Mouse (Mus musculus): ENCODE data around the gene Nubpl. TPM values are rescaled to one million over a fixed set of nuclear protein-coding genes. Genes with fewer than 3 reads are reported as not detected.
"Not testable (repeated sequence)": the region's sequence is repeated elsewhere in the genome, so short reads cannot be mapped to it uniquely, and the experiment has no call there.

Gene Nubpl
- 1 to 10 TPM; 5.1 to 6.4 TPM for total RNA-seq (2021)

DNA sequence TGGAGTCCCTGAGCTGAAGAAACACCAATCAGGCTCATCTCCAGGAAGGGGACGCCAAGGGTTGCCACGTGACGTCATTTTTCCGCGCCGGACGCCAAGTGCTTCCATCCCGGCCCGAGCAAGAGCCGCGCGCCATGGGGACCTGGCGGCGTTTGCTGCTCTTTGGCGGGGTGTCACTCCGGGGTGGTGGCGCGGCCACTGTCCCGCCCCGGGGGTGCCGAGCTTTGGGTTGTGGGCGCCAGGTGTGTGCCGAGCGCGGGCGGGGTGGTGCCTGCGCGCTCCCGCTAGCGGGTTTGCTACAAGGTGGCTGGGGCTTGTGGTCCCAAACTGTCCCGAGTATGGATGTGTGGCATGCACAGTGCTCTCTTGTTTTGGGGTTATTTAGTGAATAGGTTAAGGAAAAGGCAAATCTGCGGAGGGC, at the start of gene Nubpl:
TSS of gene Nubpl (plus strand) at position 88 of the 421 bp plus-strand sequence.
- intact Hi-C loops (cut with DNase I), result no loop called here
- peak; percentile 94 to 96 for DNase-seq (ENCODE audit: low spot score in 2 of 2)

DNA sequence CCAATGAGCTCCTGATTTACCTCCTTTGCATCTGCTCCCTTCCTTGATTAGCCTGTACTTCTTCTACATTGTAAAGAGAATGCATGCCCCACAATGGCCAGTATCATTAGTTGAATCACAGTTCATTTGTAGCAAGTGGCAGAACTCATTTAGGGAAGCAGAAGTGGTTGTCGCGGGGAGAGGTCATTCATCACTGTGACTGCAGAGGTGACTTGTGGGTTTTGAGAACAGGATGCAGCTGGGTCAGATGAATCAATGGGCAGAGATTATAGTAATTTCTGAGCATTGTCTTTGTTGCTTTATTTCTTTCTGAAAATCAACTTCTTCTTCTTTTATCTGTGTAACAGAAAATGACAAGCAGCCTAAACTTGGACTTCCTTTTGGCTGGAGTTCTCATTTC, 48.2 kb upstream of the Nubpl start:
- intact Hi-C loops (cut with DNase I), result no loop called here
- no peak for DNase-seq (ENCODE audit: low spot score in 2 of 2)

DNA sequence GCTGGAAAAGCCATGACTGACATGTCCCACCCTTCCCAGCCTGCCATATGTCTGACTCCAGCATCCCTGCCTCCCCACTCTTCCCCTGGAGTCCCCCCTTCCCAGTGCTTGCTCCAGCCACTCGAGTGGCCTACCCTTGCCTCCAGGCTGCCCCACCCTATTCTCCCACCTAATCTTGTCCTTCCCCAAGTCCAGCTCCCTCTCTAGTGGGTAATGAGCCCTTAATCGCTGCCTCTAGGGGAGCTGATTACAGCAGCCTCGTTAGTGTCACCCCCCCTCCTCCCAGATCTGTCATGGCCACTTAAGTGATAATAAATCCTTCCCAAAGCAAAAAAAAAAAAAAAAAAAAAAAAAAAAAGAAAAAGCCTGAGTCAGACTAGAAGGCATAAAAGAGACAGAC, 18.2 kb upstream of the Nubpl start:
- DNase-seq (ENCODE audit: low spot score in 2 of 2); intact Hi-C loops (cut with DNase I): not testable (repeated sequence)

DNA sequence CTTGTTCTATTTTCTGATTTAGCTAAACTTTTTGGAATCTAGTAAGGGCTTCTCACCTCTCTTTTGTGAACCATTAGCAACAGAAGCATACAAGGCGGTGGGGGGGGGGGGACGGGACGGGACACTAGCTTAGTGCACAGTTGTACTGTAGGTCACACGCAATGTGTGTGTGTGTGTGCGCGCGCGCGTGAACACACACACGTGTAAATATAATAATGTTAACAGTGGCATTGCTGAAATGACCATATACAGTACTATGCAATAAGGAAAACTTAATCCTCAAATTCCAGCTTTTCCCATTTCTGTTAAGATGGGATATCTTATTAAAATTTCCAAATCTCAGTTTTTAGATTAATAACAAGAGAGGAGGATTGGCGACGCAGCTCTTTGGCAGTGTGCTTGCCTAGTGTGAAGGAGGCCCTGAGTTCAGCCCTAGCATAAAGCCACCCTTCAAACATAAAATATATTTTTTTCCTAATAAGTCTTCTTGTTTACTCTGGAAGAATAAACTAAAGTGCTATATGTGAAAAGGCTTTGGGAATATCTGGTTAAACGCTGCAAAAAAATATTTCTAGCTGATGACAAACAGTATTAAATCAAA, 388 bp upstream of the Nubpl start:
- no peak for DNase-seq (ENCODE audit: low spot score in 2 of 2)
- intact Hi-C loops (cut with DNase I), result no loop called here

DNA sequence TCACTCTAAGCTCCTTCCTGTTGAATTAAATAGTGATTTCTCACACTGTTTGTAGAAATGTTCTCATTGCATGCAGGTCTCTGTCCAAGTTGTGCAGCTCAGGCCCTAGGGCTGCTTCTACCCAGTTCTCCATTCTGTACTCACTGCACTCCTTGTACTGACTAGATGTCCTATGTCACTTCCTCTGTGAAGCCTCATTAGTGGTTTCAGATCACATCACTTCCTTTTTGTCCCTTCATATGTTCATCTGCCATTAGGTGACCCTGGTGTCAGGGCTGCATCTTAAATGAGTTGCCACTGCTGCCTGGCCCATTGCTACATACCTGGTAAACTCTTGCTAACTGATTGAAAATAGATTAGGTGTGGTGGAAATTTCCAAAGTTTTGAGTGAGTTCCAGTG, 22.7 kb downstream of the Nubpl start:
- intact Hi-C loops (cut with DNase I), result no loop called here
- DNase-seq (ENCODE audit: low spot score in 2 of 2), result no peak

DNA sequence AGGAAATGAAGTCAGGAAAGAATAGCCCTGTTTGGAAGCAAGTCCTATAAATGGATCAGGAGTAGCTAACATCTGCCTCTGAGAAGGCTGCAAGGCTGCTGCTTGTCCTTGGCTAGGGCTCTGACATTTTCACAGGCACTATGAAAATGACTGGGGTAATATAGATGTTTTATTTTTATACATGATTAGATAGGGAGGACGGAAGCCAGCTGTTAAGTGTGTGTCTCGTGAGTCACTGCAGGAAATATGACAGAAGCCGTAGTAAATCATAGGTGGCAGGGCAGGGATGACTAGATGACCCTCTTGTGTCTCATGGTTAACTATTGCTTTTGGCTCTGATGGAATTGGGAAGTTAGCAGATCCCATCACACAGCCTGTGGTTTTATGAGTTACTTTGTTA, 28.9 kb downstream of the Nubpl start:
- intact Hi-C loops (cut with DNase I), result no loop called here
- peak in 1 of 2 experiments; percentile 31 for DNase-seq (ENCODE audit: low spot score in 2 of 2)

DNA sequence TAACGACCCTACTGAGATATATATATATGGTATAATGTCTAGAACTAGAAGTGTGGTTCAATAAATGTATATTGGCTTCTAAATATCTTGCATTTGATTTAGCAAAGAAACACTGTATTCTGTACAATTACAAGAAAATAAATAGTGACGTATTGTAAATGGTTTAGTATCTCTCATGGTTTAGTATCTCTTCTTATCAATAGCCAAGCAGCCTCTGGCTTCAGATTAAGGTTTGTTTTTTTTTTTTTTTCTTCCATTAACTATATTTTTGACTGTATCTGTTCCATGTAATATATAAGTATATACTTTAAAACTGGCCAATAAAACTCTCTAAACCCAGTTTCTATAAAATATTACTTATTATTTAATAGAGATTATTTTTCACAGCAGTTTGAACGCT, 31.5 kb downstream of the Nubpl start:
- intact Hi-C loops (cut with DNase I), result no loop called here

DNA sequence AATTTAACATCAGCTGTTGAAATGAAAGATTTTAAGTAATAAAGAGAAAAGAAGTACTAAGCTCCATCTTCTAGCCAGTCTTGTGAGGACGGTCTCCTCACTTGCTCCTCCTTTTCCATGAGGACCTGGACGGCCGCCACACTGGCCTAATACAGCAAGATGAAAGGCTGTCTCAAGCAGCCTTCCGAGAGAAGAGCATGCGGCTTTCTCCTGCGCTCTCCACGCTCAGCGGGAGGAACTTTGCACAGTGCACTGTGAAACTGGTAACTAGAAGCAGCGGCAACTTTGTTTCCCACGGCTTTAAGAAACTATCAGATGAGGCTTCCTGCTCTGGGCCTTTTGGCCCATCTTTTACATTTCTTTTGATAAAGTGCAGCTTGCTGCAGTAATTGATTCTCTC, 34.7 kb downstream of the Nubpl start:
- DNase-seq (ENCODE audit: low spot score in 2 of 2), result no peak
- intact Hi-C loops (cut with DNase I), result no loop called here

More for the DNA sequence above, 31.5 kb downstream of the Nubpl start:
- no peak for DNase-seq (ENCODE audit: low spot score in 2 of 2)

DNA sequence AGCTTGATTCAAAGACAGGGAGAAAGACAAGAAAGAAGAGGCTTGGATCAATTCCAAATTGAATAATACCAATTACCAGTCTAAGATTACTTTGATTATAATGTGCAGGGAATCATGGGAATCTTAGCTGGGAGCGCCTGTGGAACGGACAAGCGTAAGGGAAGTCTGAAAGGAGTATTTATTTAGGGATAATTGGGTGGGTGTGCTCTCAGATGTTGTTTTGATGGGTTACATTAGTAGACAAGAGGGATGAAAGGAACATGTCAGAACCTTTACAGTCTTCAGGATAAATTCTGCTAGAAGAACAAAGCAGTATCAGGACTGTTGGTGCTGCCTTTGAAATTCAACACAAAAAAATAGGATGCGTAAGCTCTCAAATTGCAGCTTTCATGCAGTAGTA, 40.8 kb downstream of the Nubpl start:
- intact Hi-C loops (cut with DNase I), result no loop called here
- DNase-seq (ENCODE audit: low spot score in 2 of 2), result no peak

DNA sequence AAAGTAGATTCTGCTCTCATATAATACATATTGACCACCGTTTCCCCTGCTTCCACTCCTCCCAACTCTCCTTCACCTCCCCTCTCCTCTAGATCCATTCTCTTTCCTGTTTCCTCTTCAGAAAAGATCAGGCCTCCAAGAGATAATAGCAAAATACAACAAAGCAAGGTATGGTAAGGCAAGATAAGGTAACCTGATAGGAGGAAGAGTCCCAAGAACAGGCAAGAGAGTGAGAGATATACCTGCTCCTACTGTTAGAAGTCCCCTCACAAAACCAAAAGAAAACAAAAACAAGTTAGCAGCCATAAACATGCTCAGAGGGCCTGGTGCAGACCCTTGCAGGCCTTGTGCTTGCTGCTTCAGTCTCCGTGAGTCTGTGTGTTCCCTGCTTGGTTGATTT, 49.1 kb downstream of the Nubpl start:
- no peak for DNase-seq (ENCODE audit: low spot score in 2 of 2)
- intact Hi-C loops (cut with DNase I), result no loop called here

DNA sequence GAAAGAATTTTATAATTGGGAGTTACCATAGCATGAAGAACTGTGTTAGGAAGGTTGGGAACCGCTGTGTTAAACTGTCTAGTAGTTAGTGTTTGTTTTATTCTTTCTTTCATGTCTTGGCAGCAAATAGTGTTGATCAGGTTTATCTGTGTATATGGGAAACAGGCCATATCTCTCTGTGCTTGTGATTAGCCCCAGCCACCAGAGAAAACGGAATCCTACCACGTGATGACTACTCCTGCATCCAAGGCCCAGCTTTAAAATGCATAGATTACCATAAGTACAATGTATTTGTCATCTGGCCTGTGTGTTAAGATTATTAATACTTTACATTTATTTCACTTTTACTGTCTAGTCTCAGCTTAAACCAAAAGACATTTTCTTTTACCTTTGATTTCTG, 51.9 kb downstream of the Nubpl start:
- intact Hi-C loops (cut with DNase I), result no loop called here
- no peak for DNase-seq (ENCODE audit: low spot score in 2 of 2)

DNA sequence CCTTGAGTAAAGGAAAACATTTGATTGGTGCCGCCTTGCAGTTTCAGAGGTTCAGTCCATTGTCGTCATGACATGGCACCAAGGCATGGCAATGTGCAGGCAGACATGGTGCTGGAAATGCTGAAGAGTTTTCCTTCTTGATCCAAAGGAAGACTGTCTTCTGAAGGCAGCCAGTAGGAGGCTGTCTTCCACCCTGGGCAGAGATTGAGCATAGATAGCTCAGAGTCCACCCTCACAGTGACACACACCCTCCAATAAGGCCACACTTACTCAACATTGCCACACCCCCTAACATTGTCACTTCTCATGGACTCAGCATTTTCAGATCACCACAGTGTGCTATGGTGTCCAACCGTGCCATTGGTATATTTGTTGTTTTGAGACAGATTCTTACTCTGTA, 54.5 kb downstream of the Nubpl start:
- intact Hi-C loops (cut with DNase I), result no loop called here

DNA sequence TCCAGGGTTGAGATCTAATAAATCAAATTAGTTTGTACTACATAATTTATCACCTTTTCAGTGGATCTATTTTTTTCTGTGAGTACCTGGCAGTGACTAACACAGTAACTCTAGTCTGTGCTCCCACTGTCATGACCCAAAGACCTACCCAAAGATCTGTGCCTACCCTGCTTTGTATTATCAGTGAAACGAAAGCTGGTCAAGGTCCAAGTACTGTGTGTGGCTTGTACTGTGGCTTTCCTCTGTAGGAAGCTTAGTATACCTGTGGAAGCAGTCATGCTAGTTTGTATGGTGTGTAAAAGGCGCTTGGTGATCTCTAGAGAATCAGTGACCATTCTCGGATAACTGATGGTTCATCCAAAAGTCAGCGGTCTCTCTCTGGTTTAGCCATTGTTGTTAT, 57.4 kb downstream of the Nubpl start:
- intact Hi-C loops (cut with DNase I), result no loop called here
- no peak for DNase-seq (ENCODE audit: low spot score in 2 of 2)

More for the DNA sequence above, 54.5 kb downstream of the Nubpl start:
- no peak for DNase-seq (ENCODE audit: low spot score in 2 of 2)

DNA sequence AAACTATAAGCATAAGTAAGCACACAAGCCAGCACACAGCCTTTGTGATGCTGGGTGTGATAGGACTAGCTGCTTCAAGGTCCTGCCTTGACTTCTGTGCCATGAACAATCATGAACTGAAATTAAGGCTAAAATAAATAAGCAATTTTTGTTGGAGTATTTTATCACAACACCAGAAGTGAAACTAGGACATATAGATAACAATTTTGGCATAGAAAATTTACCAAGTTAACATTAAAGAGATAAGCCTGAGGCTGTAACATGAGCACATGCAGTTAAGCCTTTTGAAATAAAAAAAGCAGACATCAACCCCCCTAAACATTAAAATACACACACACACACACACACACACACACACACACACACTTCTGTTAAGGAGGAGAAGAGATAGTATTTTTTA, 66.9 kb downstream of the Nubpl start:
- DNase-seq (ENCODE audit: low spot score in 2 of 2), result no peak
- intact Hi-C loops (cut with DNase I), result no loop called here

DNA sequence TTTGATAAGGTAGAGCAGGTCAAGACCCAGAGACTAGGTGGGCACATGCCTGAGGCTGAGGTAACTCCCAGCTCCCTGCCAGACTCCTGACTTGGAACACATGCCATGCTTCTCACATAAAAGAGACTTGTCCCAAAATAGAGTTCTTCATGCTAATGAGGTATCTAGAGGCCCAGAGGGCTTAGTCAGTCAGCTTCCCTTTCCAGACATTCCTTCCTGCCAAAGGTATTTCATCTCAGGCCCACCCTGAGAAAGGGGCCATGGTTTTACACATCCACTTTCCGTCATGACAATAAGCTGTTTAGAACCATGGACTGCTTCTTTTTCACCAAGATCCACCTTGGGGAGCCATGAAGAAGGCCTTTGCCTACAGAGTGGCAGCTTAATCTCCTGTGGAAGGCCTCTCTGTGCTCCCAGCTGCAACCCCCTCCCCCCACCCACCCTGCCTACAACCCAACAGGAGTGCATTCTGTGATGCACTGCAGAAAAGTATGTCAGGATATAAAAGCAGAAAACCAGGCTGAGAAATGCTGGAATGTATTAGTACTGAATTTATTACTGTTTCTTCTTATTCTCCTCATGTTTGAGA, 88.8 kb downstream of the Nubpl start:
- intact Hi-C loops (cut with DNase I), result no loop called here
- DNase-seq (ENCODE audit: low spot score in 2 of 2), result no peak

DNA sequence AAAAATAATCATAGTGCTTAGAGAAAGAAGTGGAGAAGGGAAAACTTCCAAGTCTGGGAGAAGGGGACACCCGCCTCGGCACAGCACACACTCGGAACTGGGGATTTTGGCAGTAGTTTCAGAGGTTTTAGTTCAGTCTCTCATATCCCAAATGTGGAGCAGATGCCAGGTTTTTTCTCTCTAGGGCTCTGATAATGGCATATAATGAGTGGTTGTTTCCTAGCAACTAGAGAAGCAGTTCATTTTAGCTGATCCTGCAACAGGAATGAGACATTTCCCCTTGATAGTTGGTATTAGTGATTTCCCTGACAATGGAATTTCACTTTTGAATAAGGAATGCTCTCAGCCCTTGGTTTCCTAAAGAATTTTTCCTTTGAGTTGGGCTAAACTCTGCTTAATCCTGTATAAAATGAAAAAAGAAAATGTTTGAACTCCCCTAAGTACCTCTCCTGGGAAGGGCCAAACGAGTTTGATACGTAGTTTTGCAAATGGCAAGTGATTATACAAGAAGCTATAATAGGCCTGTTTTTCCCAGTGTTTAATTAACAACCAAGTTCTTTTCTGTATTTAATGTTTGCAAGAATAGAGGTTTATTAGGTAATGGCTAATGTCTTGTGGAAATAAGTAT, 89.5 kb downstream of the Nubpl start:
- intact Hi-C loops (cut with DNase I), result no loop called here
- peak in 1 of 2 experiments; percentile 66 for DNase-seq (ENCODE audit: low spot score in 2 of 2)

DNA sequence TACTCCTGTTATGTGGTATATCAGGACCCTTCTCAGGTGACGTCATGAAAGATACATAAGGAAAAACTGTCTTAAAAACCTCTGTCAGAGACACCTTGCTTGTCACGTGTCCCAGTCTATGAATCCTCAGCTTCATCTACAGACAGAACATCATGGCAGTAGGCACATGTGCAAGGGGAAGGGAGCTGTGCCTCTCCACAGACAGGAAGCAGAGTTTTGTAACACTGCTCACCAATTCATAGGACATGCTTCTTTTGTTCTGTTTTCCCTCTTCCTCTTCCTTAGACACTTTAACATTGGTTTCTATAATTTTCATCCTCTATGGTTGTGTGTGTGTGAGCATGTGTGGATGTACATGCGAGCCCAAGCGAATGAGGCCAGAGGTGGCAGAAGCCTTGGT, 100.9 kb downstream of the Nubpl start:
- intact Hi-C loops (cut with DNase I), result no loop called here
- DNase-seq (ENCODE audit: low spot score in 2 of 2), result no peak

DNA sequence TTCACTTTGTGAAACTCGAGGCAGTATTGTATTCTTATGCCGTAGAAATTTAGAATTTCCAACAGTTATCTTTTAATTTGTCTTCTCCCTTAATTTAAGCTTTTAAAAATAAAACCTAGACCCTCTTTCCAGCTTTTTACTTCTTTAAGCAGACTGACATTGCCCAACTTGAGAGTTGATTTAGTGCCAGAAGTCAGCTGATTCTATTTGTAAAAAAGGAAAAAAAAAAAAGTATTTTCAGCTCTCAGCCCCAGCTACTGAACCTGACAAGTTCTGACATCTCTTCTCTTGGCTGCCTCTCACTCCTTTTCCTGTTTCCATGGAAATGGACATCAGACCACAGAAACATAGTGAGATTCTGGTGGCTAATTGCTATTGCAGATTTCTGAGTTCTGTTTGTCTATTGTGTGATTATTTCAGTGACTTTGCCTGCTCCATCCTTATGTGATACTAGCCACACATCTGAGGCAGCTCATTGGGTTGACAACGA, 111.6 kb downstream of the Nubpl start:
- peak in 1 of 2 experiments; percentile 36 for DNase-seq (ENCODE audit: low spot score in 2 of 2)
- intact Hi-C loops (cut with DNase I), result no loop called here

DNA sequence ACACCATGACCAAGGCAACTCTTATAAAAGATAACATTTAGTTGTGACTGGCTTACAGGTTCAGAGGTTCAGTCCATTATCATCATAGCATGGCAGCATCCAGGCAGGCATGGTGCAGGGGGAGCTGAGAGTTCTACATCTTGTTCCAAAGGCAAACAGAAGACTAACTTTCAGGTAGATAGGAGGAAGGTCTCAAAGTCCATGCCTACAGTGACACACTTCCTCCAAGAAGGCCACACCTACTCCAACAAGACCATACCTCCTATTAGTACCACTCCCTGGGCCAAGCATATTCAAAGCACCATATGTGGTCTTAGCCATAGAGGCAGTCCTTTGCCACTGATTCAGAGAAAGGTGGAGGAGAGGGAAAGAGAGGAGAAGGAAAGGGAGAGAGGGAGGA, 113.6 kb downstream of the Nubpl start:
- intact Hi-C loops (cut with DNase I), result no loop called here
- no peak for DNase-seq (ENCODE audit: low spot score in 2 of 2)

DNA sequence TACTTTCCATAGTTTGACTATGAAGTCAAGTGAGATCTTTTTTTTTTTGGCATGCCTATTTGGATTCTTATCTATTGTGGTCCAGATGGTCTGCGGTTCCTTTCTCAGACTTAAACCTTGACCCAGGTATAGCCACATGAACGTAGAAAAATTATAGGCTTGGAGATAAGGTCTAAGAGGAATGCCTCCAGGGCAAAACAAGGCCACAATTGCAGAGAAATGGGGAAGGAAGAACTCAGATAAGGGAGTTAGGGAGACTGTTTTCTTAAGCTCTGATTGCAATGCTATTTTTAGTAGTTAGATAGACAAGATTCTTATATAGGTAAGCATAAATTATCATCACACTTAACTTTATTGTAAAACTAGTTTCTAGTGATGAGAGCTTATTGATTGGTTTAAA, 117.3 kb downstream of the Nubpl start:
- intact Hi-C loops (cut with DNase I), result no loop called here

DNA sequence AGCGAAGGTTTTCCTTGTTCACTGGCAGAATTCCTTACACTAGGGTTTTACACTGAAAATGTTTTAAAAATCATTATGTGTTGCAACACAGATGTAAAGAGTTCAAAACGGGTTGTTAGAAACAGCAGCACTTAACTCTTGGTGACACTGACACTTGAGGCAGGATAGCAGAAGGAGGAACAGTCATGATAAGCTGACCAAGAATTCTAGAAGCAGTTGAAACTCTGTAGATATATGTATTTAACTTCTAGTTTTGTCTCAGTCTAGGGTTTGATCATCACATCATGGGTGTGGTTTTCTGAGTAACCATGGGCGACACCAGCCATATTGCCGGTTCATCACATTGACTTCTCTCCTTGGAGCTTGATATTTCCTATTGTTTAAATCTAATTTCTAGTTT, 127.4 kb downstream of the Nubpl start:
- intact Hi-C loops (cut with DNase I), result no loop called here
- no peak for DNase-seq (ENCODE audit: low spot score in 2 of 2)

More for the DNA sequence above, 117.3 kb downstream of the Nubpl start:
- DNase-seq (ENCODE audit: low spot score in 2 of 2), result no peak

Data from left cerebral cortex, postnatal 25 days (tissue).